Mouse (Mus musculus): ENCODE results near the gene Zfand2a. TPM values are rescaled to one million over a fixed set of nuclear protein-coding genes. Genes with fewer than 3 reads are reported as not detected.

Zfand2a gene
- polyA plus RNA-seq, 1 experiment from 2014 or later = 6.7 TPM

DNA sequence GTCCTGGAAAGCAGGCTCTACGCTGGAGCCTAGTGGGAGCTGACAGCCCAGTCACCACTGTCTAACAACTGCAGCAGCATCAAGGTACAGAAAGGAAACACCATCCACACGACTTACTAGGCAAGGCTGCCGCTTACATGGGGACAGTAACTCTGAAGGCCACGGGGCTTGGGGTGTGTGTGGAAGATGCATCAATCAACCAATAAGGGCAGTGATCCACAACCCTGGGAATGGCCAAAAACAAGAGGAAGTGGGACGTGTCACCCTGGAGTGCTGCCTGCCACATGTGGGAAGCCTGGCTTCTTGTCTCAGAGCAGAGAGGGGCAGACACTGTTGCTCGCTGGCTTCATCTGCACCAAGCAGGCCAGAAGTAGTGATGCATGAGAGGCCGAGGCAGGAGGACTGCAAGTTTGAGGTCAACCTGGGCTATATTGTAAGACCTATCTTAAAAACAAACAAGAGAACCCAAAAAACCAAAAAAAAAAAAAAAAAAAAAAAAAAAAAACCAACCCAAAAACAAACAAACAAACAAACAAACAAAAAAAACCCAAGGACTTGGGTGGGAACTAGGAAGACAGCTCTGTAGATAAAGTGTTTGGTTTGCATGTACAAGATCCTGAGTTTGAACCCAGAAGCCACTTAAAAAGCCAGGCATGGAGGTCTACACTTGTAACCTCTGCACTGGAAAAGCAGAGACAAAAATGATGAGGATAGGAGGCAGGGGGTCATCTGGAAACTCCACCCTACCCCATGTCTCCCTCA, 51.4 kb downstream of the Zfand2a start:
- TF ChIP-seq CTCF (IDR thresholded peaks at IDR 0.05; ENCODE audit: low read depth) = no peak
- Histone ChIP-seq H3K4me3 (ENCODE audit: low read depth, low read length) (no peak overlapping the region), H3K36me3 (ENCODE audit: control insufficient read depth, insufficient read depth) (no peaks in the 10 kb centered on the region), H3K4me2 (replicated peaks; ENCODE audit: low read depth) (no peak overlapping the region), H3K9ac (ENCODE audit: low read depth, low read length) (no peak overlapping the region), H3K4me1 (replicated peaks; ENCODE audit: control insufficient read depth, insufficient read depth, low read length) (no peaks in the 10 kb centered on the region), H3K27me3 (replicated peaks; ENCODE audit: control insufficient read depth, insufficient read depth, low read length) (no peaks in the 10 kb centered on the region), H3K27ac (ENCODE audit: low read depth, low read length) (no peak overlapping the region), H3K9me3 (ENCODE audit: control insufficient read depth) (no peaks in the 10 kb centered on the region)
- 77% methylated on average over 7 of the region's 7 CpGs for WGBS
- ATAC-seq = no peak

DNA sequence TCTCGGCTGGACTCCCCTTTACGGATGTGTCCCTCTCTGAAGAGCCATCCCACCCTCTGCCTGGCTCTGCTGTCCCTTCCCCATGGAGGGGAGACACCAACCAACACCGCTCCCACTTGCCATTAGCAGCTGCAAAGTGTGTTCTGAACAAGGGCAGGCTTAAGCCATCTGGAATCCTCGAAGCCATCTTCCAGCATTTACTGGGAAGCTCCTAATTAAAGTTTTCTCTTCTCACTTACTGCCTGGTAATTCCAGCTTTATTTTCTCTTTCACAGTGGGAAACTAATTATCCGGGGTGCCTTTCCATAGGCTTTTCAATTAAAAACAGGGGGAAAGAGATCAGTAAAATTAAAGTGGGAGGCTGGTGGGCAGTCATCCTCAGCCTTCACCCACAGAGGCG, 52.0 kb downstream of the Zfand2a start:
- Histone ChIP-seq H3K27ac (ENCODE audit: low read depth, low read length) (no peak overlapping the region), H3K4me3 (ENCODE audit: low read depth, low read length) (no peak overlapping the region), H3K27me3 (replicated peaks; ENCODE audit: control insufficient read depth, insufficient read depth, low read length) (no peaks in the 10 kb centered on the region), H3K36me3 (ENCODE audit: control insufficient read depth, insufficient read depth) (no peaks in the 10 kb centered on the region), H3K9ac (ENCODE audit: low read depth, low read length) (no peak overlapping the region), H3K9me3 (ENCODE audit: control insufficient read depth) (no peaks in the 10 kb centered on the region), H3K4me2 (replicated peaks; ENCODE audit: low read depth) (no peak overlapping the region), H3K4me1 (replicated peaks; ENCODE audit: control insufficient read depth, insufficient read depth, low read length) (no peaks in the 10 kb centered on the region)
- no peak for TF ChIP-seq CTCF (IDR thresholded peaks at IDR 0.05; ENCODE audit: low read depth)
- WGBS = 84% methylated on average over 6 of the region's 6 CpGs
- ATAC-seq = no peak

DNA sequence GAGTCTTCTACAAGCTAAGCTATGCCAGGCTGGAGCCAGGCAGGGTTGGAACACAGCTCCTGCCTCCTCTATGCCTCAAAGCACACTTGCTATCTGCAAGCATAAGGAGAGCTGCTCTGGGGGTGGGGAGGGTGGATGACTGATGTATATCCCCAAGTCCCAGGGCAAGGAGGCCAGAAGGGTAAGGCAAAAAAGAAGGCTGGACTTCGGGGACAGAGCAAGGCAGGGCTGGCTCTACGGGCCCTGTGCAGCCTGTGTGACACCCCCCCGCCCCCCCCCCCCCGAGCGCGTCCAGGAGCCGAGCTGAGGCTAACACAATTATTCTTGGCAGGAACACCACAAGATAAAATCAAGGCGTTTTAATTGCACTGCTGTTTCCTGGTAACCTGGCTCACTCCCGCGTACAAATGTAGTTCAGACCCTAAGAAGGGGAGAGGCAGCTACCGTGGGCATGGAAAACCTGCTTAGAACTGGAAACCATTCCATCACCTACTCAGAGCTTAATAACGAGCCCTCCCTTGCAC, 54.5 kb downstream of the Zfand2a start:
- Histone ChIP-seq H3K4me2 (replicated peaks; ENCODE audit: low read depth) (no peak overlapping the region), H3K27me3 (replicated peaks; ENCODE audit: control insufficient read depth, insufficient read depth, low read length) (no peaks in the 10 kb centered on the region), H3K9ac (ENCODE audit: low read depth, low read length) (no peak overlapping the region), H3K9me3 (ENCODE audit: control insufficient read depth) (no peaks in the 10 kb centered on the region), H3K27ac (ENCODE audit: low read depth, low read length) (no peak overlapping the region), H3K36me3 (ENCODE audit: control insufficient read depth, insufficient read depth) (no peaks in the 10 kb centered on the region), H3K4me1 (replicated peaks; ENCODE audit: control insufficient read depth, insufficient read depth, low read length) (no peaks in the 10 kb centered on the region), H3K4me3 (ENCODE audit: low read depth, low read length) (no peak overlapping the region)
- no peak for TF ChIP-seq CTCF (IDR thresholded peaks at IDR 0.05; ENCODE audit: low read depth)
- no peak for ATAC-seq
- whole genome bisulfite sequencing = 18% methylated on average over 9 of the region's 12 CpGs

DNA sequence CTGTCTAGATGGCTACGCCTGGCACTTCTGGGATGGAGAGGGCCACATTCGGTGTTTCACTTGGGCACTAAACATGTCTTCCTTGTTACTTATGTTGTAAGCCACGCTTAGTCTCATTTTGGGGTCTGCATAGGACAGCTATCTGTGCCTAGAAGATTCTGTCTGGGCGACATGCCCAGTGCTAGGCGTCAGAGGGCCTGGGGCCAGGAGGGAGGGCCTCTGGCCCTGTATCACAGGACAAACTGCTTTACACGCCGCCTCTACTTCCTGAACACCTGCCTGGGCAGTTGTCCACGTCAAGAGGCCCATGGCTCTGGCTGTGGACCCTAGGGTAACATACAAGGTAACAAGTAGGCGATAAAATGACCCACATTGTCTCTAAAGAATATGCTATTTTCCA, 56.4 kb downstream of the Zfand2a start:
- no peak for ATAC-seq
- no peak for TF ChIP-seq CTCF (IDR thresholded peaks at IDR 0.05; ENCODE audit: low read depth)
- H3K4me3 ChIP-seq (ENCODE audit: low read depth, low read length) = no peak overlapping the region
- no peaks in the 10 kb centered on the region for H3K4me1 ChIP-seq (replicated peaks; ENCODE audit: control insufficient read depth, insufficient read depth, low read length)
- no peak overlapping the region for H3K4me2 ChIP-seq (replicated peaks; ENCODE audit: low read depth)
- H3K36me3 ChIP-seq (ENCODE audit: control insufficient read depth, insufficient read depth) = no peaks in the 10 kb centered on the region
- H3K27ac ChIP-seq (ENCODE audit: low read depth, low read length) = no peak overlapping the region
- H3K9me3 ChIP-seq (ENCODE audit: control insufficient read depth) = no peaks in the 10 kb centered on the region
- WGBS = 64% methylated on average over 9 of the region's 9 CpGs
- no peaks in the 10 kb centered on the region for H3K27me3 ChIP-seq (replicated peaks; ENCODE audit: control insufficient read depth, insufficient read depth, low read length)
- no peak overlapping the region for H3K9ac ChIP-seq (ENCODE audit: low read depth, low read length)

DNA sequence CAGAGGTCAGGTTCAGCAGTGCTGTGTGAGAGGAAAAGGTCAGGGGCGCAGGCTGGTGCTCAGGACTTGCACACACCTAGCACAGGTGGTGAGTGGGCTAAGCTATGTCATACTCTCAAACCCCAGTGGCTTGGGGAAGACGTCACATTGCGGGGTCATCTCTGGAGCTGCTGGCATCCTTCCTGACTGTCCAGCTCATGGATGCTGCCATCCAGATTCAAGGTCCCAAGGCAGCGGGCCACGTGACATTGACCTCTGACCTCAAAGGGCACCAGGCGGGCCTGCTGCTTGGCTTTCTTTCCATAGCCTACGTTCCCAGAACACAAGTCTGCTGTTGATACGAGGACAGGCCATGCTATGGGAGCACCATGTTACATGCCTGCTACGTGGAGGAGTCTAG, 57.3 kb downstream of the Zfand2a start:
- H3K36me3 ChIP-seq (ENCODE audit: control insufficient read depth, insufficient read depth) = no peaks in the 10 kb centered on the region
- TF ChIP-seq CTCF (IDR thresholded peaks at IDR 0.05; ENCODE audit: low read depth) = no peak
- H3K4me2 ChIP-seq (replicated peaks; ENCODE audit: low read depth) = no peak overlapping the region
- no peak overlapping the region for H3K4me3 ChIP-seq (ENCODE audit: low read depth, low read length)
- WGBS = 88% methylated on average over 9 of the region's 9 CpGs
- H3K9me3 ChIP-seq (ENCODE audit: control insufficient read depth) = no peaks in the 10 kb centered on the region
- no peaks in the 10 kb centered on the region for H3K4me1 ChIP-seq (replicated peaks; ENCODE audit: control insufficient read depth, insufficient read depth, low read length)
- no peak for ATAC-seq
- no peak overlapping the region for H3K9ac ChIP-seq (ENCODE audit: low read depth, low read length)
- H3K27ac ChIP-seq (ENCODE audit: low read depth, low read length) = no peak overlapping the region
- H3K27me3 ChIP-seq (replicated peaks; ENCODE audit: control insufficient read depth, insufficient read depth, low read length) = no peaks in the 10 kb centered on the region

DNA sequence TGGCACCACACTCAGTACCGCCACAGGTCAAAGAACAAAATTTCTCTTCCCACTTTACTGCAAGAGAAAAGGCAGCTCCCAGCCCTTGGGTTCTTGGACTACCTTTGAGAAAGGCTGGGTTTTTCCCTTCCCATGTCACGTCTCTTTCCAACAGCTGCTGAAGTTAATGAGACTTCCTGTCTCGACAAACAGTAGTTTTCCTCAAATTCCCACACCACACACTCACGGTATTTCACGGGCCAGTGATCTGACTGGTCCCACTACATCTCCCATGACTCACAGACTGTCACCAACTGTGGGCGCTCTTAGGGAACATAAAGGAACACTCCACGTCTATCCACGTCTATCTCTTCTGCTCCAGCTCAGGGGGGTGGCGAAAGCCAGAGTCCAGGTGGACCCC, 59.2 kb downstream of the Zfand2a start:
- H3K9me3 ChIP-seq (ENCODE audit: control insufficient read depth) = no peaks in the 10 kb centered on the region
- no peaks in the 10 kb centered on the region for H3K4me1 ChIP-seq (replicated peaks; ENCODE audit: control insufficient read depth, insufficient read depth, low read length)
- H3K4me2 ChIP-seq (replicated peaks; ENCODE audit: low read depth) = no peak overlapping the region
- WGBS = 63% methylated on average over 9 of the region's 9 CpGs
- H3K27me3 ChIP-seq (replicated peaks; ENCODE audit: control insufficient read depth, insufficient read depth, low read length) = no peaks in the 10 kb centered on the region
- no peaks in the 10 kb centered on the region for H3K36me3 ChIP-seq (ENCODE audit: control insufficient read depth, insufficient read depth)
- H3K4me3 ChIP-seq (ENCODE audit: low read depth, low read length) = no peak overlapping the region
- no peak overlapping the region for H3K9ac ChIP-seq (ENCODE audit: low read depth, low read length)
- no peak for ATAC-seq
- no peak overlapping the region for H3K27ac ChIP-seq (ENCODE audit: low read depth, low read length)
- TF ChIP-seq CTCF (IDR thresholded peaks at IDR 0.05; ENCODE audit: low read depth) = no peak
